Mouse (Mus musculus): ENCODE measurements around the gene Hoxa9. TPM values are rescaled to one million over a fixed set of nuclear protein-coding genes. Genes with fewer than 3 reads are reported as not detected.
A peak's percentile ranks its signal among the peaks of the same experiment; 100 is the strongest.

Gene Hoxa9
- polyA plus RNA-seq, 1 experiment, result not detected

DNA sequence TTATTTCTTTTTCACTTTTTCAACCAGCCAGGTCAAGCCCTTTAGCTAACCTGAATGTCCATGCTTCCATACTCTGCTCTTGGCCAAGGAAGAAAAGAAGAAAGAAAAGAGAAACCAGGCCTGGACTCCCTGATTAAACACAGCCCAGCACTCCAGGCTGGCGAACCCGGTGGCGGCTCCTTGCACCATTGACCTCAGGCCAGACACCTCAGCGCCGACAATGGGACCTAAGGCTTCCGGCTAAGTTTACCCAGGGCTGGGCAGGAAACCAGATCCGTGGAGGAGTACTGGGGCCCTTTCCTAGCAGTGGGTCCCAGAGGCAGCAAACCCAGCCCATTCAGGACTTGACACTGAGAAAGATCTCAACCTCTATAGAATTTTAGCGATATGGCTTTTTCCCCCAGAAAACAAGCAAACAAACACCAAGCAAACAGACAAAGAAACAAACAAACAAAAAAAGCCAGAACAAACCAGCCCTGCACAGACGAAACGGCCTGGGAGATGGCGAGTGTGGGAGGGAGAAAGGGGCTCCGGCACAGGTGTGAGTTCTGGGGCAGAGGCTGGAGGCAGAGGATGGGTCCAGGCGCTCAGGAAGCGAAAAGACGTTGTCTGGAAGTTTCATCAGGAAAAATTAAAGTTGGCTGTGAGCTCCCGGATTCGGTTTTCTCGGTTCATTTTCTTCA, 1.1 kb upstream of the Hoxa9 start:
- H3K27ac ChIP-seq (ENCODE audit: insufficient read depth, low read depth, low read length), result no peak overlapping the region
- H3K4me3 ChIP-seq (ENCODE audit: insufficient read depth, low read length), result no peak overlapping the region
- no peaks in the 10 kb centered on the region for H3K4me1 ChIP-seq (ENCODE audit: control insufficient read depth, insufficient read depth, low read length)
- no peak for TF ChIP-seq CTCF (IDR thresholded peaks at IDR 0.05; ENCODE audit: low read depth, low read length)
- TF ChIP-seq POLR2A (IDR thresholded peaks at IDR 0.05; ENCODE audit: borderline replicate concordance, low read depth, low read length), result no peak

DNA sequence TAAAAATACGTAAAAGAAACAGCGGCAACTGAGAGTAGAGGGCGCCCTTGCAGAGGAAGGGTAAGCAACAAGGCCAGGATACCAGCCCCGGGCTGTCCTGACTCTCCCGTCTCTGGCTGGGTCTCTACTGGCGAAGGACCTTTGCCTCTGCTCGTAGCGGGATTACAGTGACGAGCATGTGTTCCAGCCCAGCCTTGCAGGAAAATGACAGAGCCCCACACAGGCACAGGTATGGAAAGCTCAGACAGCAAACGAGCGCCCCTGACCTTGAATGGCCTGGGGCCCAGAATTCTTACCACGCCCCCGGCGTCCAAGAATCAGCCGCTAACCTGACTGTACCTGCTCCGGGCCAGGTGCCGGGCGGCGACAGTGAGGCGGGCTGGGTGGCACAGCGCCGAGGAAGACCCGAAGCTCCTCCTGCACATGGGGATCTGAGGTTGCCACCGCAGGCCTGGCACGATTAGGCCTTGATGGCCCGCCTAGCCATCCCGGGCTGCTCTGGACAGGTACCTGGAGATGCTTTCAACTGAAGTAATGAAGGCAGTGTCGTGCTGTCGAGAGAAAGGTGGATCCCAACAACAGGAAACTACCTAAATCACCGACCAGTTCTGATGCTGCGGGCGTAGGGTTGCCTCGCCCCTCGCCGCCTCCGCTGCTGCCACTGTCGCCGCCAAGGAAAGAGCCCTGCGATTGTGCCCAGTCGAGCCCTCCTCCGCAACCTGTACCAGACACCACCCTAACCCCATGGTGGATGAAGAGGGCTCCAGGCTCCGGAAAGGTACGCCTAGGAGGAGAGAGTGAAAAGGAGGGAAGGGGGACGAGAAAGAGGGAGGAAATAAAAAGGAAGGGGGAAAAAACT, 1.1 kb downstream of the Hoxa9 start:
- Histone ChIP-seq H3K4me3 (ENCODE audit: insufficient read depth, low read length) (no peak overlapping the region), H3K4me1 (ENCODE audit: control insufficient read depth, insufficient read depth, low read length) (no peaks in the 10 kb centered on the region), H3K27ac (ENCODE audit: insufficient read depth, low read depth, low read length) (no peak overlapping the region)
- TF ChIP-seq CTCF (IDR thresholded peaks at IDR 0.05; ENCODE audit: low read depth, low read length) (peak; percentile 9; the same call in 1 of the 2 replicates), POLR2A (IDR thresholded peaks at IDR 0.05; ENCODE audit: borderline replicate concordance, low read depth, low read length) (no peak)

DNA sequence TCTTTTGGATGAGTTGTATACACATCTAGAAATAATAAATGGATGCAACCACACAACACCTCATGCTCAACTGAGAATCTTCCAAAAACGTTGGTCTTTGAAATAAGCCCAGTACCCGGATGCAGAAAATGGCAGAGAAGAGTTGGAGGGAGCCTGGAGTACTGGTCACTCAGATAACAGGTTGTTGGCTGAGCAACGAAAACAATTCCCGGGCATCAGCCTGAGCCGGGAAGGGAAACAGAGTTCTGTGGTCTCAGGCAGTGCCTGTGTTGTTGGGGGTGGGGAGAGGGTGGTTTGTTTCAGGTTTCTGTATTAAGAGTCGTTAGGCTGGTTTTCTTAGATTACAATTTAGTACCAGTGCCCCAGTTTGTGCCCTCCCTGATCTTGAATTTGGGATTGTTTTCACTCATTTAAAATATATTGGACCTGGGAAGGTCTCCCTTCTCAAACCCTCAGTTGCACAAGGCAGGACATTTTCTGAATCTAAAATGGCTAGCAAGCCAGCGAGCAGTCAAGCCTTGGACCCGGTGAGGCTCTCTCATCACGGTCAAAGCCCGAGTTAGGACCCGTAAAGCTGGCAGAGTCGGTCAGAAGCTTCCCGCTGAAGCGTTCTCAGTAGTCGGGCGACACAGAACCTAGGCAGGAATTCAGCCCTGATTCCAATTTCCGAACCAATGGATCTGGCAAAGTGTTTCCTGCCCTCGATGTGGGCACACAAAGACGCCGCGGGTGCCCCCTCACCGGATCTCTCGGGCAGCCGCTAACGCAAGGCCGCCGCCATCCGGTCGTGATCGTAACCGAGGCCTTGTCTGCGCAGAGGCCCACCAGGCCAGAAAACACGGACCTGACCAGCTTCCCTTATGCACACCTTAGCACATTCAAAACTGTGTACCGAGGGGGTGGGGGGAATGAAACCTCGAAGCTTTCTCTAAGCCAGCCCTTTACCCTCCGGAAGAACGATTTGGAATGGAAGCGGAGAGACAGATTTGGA, 2.1 kb downstream of the Hoxa9 start:
- Histone ChIP-seq H3K27ac (ENCODE audit: insufficient read depth, low read depth, low read length) (no peak overlapping the region), H3K4me1 (ENCODE audit: control insufficient read depth, insufficient read depth, low read length) (no peaks in the 10 kb centered on the region), H3K4me3 (ENCODE audit: insufficient read depth, low read length) (no peak overlapping the region)
- TF ChIP-seq POLR2A (IDR thresholded peaks at IDR 0.05; ENCODE audit: borderline replicate concordance, low read depth, low read length) (no peak), CTCF (IDR thresholded peaks at IDR 0.05; ENCODE audit: low read depth, low read length) (no peak)

DNA sequence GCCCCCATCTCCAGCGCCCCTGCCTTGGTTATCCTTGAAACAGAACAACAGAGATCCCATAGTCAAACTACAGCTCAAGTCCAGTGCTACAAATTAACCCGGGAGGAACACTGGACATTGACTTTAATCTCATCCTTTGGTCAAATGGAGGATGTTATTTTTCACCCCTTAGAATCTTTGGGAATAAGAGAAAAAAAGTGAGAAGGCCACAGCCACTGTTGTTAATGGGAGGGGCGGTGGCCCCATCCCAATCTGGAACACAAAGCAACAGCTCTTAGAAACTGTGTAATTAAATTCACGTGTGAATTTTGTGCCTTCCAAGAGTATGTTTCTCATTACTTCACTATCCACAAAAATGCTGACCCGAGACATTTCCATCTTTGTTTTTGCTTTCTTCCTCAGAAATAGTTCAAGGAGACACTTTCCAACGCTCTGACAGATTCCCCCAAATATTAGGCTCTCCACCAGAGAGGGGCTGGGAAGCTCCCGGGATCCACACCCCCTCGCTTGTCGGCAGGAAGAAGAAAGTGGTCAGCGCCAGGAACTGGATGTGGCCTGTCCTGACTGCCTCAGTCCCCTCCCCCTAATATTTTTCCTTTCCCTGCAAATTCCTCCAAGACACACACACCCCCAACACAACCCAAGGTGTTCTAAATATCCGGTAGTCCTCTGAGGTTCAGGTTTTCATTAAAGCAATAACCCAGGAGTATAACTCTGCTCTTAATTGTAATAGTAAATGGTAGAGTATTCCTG, 3.2 kb downstream of the Hoxa9 start:
- H3K4me1 ChIP-seq (ENCODE audit: control insufficient read depth, insufficient read depth, low read length), result no peaks in the 10 kb centered on the region
- no peak overlapping the region for H3K4me3 ChIP-seq (ENCODE audit: insufficient read depth, low read length)
- TF ChIP-seq CTCF (IDR thresholded peaks at IDR 0.05; ENCODE audit: low read depth, low read length), result no peak
- no peak for TF ChIP-seq POLR2A (IDR thresholded peaks at IDR 0.05; ENCODE audit: borderline replicate concordance, low read depth, low read length)
- no peak overlapping the region for H3K27ac ChIP-seq (ENCODE audit: insufficient read depth, low read depth, low read length)

DNA sequence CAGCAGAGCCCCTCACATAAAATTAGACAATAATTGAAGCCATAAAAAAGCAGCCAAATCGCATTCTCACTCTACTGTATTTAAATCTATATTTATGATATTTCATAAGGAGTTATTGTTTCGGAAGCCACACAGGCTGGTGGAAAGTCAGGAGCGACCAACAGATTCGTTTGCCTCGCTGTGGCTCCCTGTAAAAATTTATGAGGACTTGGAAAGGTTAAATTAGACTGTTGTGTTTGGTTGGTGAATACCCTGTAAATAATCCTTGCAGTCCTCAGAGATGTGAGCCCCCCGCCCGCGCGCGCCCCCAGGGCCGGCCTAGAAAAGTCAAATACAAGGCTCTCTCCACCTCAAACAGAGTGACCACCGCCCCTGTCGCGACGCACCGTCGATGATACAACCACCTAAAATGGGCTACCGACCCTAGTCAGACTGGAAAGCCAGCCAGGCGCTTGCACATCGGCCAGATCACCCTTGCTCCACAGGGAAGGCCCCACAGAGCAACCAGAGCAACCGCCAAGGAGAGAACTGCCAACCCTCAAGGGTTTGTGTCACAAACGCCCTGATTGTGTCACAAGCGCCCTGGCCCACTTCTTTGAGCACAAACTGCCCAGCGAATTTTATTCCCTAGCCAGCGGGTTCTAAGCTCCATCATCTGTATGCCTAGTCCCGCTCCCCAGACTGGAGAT, 4.2 kb downstream of the Hoxa9 start:
- H3K4me1 ChIP-seq (ENCODE audit: control insufficient read depth, insufficient read depth, low read length), result no peaks in the 10 kb centered on the region
- H3K4me3 ChIP-seq (ENCODE audit: insufficient read depth, low read length), result no peak overlapping the region
- TF ChIP-seq CTCF (IDR thresholded peaks at IDR 0.05; ENCODE audit: low read depth, low read length) (no peak), POLR2A (IDR thresholded peaks at IDR 0.05; ENCODE audit: borderline replicate concordance, low read depth, low read length) (no peak)
- no peak overlapping the region for H3K27ac ChIP-seq (ENCODE audit: insufficient read depth, low read depth, low read length)

DNA sequence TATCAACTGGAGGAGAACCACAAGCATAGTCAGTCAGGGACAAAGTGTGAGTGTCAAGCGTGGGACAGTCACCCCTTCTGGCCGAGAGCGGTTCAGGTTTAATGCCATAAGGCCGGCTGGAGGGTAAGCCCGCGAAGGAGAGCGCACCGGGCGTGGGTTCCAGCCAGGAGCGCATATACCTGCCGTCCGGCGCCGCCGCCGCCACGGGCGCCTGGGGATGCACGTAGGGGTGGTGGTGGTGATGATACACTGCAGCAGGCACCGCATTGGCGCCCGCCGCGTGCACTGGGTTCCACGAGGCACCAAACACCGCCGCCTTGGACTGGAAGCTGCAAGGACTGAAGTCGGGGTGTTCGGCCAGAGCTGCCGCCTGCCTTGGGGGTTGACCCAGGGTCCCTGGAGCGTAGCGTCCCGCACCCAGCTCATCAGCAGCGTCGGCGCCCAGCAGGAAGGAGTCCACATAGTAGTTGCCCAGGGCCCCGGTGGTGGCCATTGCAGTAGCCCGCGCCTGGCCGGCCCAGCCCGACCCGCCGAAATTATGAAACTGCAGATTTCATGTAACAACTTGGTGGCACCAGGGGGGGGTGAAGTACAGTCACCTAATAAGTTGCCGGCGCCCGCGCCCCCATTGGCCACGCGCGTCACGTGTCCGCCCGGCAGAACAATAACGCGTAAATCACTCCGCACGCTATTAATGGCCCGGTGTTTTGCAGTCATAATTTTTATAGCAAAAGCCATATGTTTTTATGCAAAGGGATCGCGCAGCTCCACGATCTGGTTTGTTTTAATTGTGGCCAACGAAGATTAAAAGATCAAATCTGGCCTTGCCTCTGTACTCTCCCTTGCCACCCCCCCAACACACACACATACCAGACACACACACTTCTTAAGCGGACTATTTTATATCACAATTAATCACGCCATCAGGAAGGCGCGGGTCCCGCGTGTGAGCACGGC, 5.0 kb downstream of the Hoxa9 start:
- Histone ChIP-seq H3K4me1 (ENCODE audit: control insufficient read depth, insufficient read depth, low read length) (no peaks in the 10 kb centered on the region), H3K4me3 (ENCODE audit: insufficient read depth, low read length) (peak overlapping the region; percentile 5; the same call in 1 of the 2 replicates), H3K27ac (ENCODE audit: insufficient read depth, low read depth, low read length) (no peak overlapping the region)
- no peak for TF ChIP-seq POLR2A (IDR thresholded peaks at IDR 0.05; ENCODE audit: borderline replicate concordance, low read depth, low read length)
- no peak for TF ChIP-seq CTCF (IDR thresholded peaks at IDR 0.05; ENCODE audit: low read depth, low read length)

DNA sequence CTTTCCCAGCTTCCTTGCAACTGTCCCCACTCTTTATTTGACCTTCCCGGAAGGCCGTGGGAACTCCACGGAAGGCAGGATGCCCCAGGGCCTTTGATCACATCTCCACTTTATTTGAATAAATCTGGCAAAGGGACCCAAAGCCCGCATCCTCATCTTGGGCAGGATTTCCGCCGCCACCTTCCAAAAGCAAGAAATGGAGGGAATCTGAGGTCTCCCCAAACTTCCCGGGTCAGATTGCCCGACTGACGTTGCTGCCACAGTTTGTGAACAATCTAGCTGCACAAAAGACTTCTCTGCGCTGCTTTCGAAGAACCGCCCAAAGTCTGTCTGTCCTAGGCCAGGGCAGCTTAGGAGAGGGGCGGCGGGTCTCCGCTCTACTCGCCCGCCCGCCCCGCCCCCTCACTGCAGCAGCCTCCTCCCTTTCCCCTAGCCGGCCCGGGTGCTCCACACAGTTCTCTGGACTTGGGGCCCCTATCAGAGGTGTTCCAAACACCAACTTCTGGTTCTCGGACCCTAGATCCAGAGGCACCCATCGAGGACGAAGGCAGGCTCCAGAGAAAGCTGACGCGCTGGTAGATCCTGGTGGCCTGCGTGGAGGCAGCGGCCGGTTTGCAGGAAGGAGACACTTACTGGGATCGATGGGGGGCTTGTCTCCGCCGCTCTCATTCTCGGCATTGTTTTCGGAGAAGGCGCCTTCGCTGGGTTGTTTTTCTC, 5.8 kb downstream of the Hoxa9 start:
- H3K4me3 ChIP-seq (ENCODE audit: insufficient read depth, low read length), result no peak overlapping the region
- no peak overlapping the region for H3K27ac ChIP-seq (ENCODE audit: insufficient read depth, low read depth, low read length)
- TF ChIP-seq CTCF (IDR thresholded peaks at IDR 0.05; ENCODE audit: low read depth, low read length), result no peak
- no peak for TF ChIP-seq POLR2A (IDR thresholded peaks at IDR 0.05; ENCODE audit: borderline replicate concordance, low read depth, low read length)
- no peaks in the 10 kb centered on the region for H3K4me1 ChIP-seq (ENCODE audit: control insufficient read depth, insufficient read depth, low read length)

Measured in bone marrow macrophage, adult 2 months (primary cell).